Mouse (Mus musculus) small intestine, adult 2 months (tissue): ENCODE data around the gene Coq8b.

Experiments used
- CTCF ChIP-seq: fragments of 200-500 bp; IDR thresholded peaks from 2 replicates; pipeline ENCODE4 v1.5.1; 2012; ENCODE audit warnings: low read depth, mild to moderate bottlenecking, control low read depth, inconsistent platforms, low read length, moderate library complexity, mixed read lengths; ENCODE audit not compliant: insufficient replicate concordance, insufficient read length; ENCODE audit errors: extremely low read depth
- POLR2A ChIP-seq: fragments of 200-500 bp; IDR thresholded peaks from 2 replicates; pipeline ENCODE4 v1.6.1; 2012; ENCODE audit warnings: low read depth, mild to moderate bottlenecking, control low read depth, inconsistent platforms, low read length, moderate library complexity

DNA sequence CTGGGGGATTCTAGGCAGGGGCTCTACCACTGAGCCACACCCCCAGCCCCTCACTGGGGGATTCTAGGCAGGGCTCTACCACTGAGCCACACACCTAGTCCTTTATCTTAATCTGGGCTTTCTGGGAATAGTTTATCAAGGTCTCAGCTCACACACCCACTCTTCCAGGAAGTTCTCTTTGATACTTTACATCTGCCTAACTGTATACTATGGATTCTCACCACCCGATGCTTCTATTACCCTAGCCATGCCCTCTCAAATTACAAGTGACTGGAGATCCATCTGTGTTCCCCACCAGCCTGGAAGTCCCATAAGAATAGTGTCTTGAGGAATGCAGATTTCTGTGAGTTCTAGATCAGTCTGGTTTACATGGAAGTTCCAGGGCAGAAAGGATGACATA lies 10.3 kb upstream of the Coq8b start:
- TF ChIP-seq POLR2A, result no peak
- no peak for TF ChIP-seq CTCF
